Mouse (Mus musculus) adrenal gland, postnatal 25 days (tissue): ENCODE data around the gene Sp6. TPM values are rescaled to one million over a fixed set of nuclear protein-coding genes. Genes with fewer than 3 reads are reported as not detected.

ENCODE experiments used
- DNase-seq: peaks from one replicate; pipeline ENCODE4 v3.0.0; 2021; ENCODE audit warnings: mixed read lengths
- total RNA-seq: library from RNA; stranded (reverse); gene quantifications from 2 replicates; pipeline ENCODE4 v1.2.3, GENCODE M21; 2021

Gene Sp6
- total RNA-seq, 1 experiment from 2014 or later = 0.39 TPM

- DNase-seq = peak; percentile 75
Measured at GRCm38 (mm10) chr11:97021873-97022484, 8.8 kb downstream of the Sp6 start.

- DNase-seq = no peak
Measured at GRCm38 (mm10) chr11:97024977-97025376, 11.8 kb downstream of the Sp6 start.

- peak; percentile 86 for DNase-seq
Measured at GRCm38 (mm10) chr11:97025721-97026344, 12.6 kb downstream of the Sp6 start.

- DNase-seq = peak; percentile 84
Measured at GRCm38 (mm10) chr11:97029686-97030417, 16.7 kb downstream of the Sp6 start, which contains the start of gene Scrn2. TSS of gene Scrn2 (plus strand) at chr11:97029938.

GRCm38 (mm10) chr11:97030426-97030825, 17.2 kb downstream of the Sp6 start:
- no peak for DNase-seq

- no peak for DNase-seq
Measured at GRCm38 (mm10) chr11:97031977-97032376, 18.8 kb downstream of the Sp6 start.

- DNase-seq = no peak
Measured at GRCm38 (mm10) chr11:97032499-97032898, 19.3 kb downstream of the Sp6 start.

- DNase-seq = no peak
Measured at GRCm38 (mm10) chr11:97033781-97034180, 20.6 kb downstream of the Sp6 start.

- DNase-seq = no peak
Measured at GRCm38 (mm10) chr11:97036141-97036540, 22.9 kb downstream of the Sp6 start.

- DNase-seq = peak; percentile 51
Measured at GRCm38 (mm10) chr11:97038881-97039280, 25.7 kb downstream of the Sp6 start.

- no peak for DNase-seq
Measured at GRCm38 (mm10) chr11:97040301-97041021, 27.3 kb downstream of the Sp6 start.

GRCm38 (mm10) chr11:97041022-97041899, 28.1 kb downstream of the Sp6 start, which contains the start of the genes Lrrc46 and Mrpl10:
TSS of gene Lrrc46 (minus strand) at chr11:97041407.
TSS of gene Mrpl10 (plus strand) at chr11:97041560.
- peak; percentile 92 for DNase-seq

GRCm38 (mm10) chr11:97044902-97045301, 31.7 kb downstream of the Sp6 start:
- DNase-seq = no peak

GRCm38 (mm10) chr11:97045861-97046260, 32.7 kb downstream of the Sp6 start:
- no peak for DNase-seq

GRCm38 (mm10) chr11:97048090-97048650, 35.0 kb downstream of the Sp6 start:
- DNase-seq = peak; percentile 29

- no peak for DNase-seq
Measured at GRCm38 (mm10) chr11:97049492-97050085, 36.4 kb downstream of the Sp6 start.

GRCm38 (mm10) chr11:97050216-97050943, 37.2 kb downstream of the Sp6 start, which contains the start of gene Osbpl7:
TSS of gene Osbpl7 (plus strand) at chr11:97050628.
- DNase-seq = peak; percentile 78

GRCm38 (mm10) chr11:97050944-97051586, 37.9 kb downstream of the Sp6 start:
- DNase-seq = no peak

GRCm38 (mm10) chr11:97052219-97052646, 39.0 kb downstream of the Sp6 start:
- peak; percentile 46 for DNase-seq
